Mouse (Mus musculus) intestine, embryonic 16.5 days (tissue): Measurements from ENCODE around the gene Etfbkmt. TPM values are rescaled to one million over a fixed set of nuclear protein-coding genes. Genes with fewer than 3 reads are reported as not detected.
"Not testable (repeated sequence)": the region's sequence is repeated elsewhere in the genome, so short reads cannot be mapped to it uniquely, and the experiment has no call there.

Source experiments
- ATAC-seq: fragments of 200-750 bp; cut with Nextera tagmentation; 2 replicates; pipeline ENCODE4 v1.8.0; 2017; ENCODE audit warnings: moderate TSS enrichment, moderate library complexity
- H3K27ac ChIP-seq: fragments of 300-500 bp; sonication (generic); 2 replicates; pipeline ENCODE4 v1.5.1; 2014; ENCODE audit warnings: mild to moderate bottlenecking, low read length
- H3K27me3 ChIP-seq: fragments of 300-500 bp; sonication (generic); replicated peaks from 2 replicates; pipeline ENCODE4 v1.6.1; 2014; ENCODE audit warnings: low read length, control low read depth, mixed read lengths; ENCODE audit not compliant: control insufficient read depth, insufficient read depth
- H3K36me3 ChIP-seq: fragments of 300-500 bp; sonication (generic); 2 replicates; pipeline ENCODE4 v1.6.1; 2014; ENCODE audit warnings: low read length, control low read depth; ENCODE audit not compliant: control insufficient read depth, insufficient read depth
- H3K4me1 ChIP-seq: fragments of 300-500 bp; sonication (generic); 2 replicates; pipeline ENCODE4 v1.6.1; 2014; ENCODE audit warnings: low read length, control low read depth, mixed read lengths; ENCODE audit not compliant: control insufficient read depth, insufficient read depth
- H3K4me2 ChIP-seq: fragments of 300-500 bp; sonication (generic); 2 replicates; pipeline ENCODE4 v1.6.1; 2014; ENCODE audit warnings: low read depth, low read length, control low read depth
- H3K4me3 ChIP-seq: fragments of 300-500 bp; sonication (generic); 2 replicates; pipeline ENCODE4 v1.5.1; 2014; ENCODE audit warnings: mild to moderate bottlenecking, low read length
- H3K9ac ChIP-seq: fragments of 300-500 bp; sonication (generic); 2 replicates; pipeline ENCODE4 v1.6.1; 2014; ENCODE audit warnings: low read depth, low read length
- H3K9me3 ChIP-seq: fragments of 300-500 bp; sonication (generic); 2 replicates; pipeline ENCODE4 v1.6.1; 2016; ENCODE audit warnings: low read length, control low read depth; ENCODE audit not compliant: control insufficient read depth
- WGBS: fragments of 180-500 bp; shearing (Covaris S2); extraction: QIAGEN DNeasy Blood & Tissue Kit; methylation state at CpG from one replicate; pipeline ENCODE4 v1.1.7; 2014; 5-methylcytosine and 5-hydroxymethylcytosine counted together
- polyA plus RNA-seq: library from polyadenylated mRNA; unstranded; fragments of >200 nt; fragmentation: Nextera tagmentation; extraction: Ambion mirVana; gene quantifications from 2 replicates; pipeline ENCODE4 v1.2.1, GENCODE M21; 2015

Etfbkmt gene
- polyA plus RNA-seq, 1 experiment from 2014 or later: 16.1 TPM

DNA sequence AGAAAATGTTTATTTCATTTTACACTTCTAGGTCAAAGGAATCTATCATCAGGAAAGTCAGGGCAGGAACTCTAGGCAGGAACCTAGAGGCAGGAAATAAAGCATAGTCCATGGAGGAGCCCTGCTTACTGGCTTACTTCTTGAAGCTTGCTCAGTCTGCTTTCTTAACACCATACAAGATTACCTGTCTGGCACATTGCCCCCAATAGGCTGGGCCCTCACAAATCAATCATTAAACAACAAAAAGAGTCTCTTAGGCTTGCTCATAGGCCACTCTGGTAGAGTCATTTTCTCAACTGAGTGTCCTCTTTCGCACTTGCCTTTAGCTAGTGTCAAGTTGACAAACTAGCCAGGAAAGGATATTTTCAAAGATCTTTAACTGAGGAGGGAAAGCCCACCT is 5.5 kb downstream of the Etfbkmt start:
- H3K27ac ChIP-seq: no peak overlapping the region
- H3K9me3 ChIP-seq: no peaks in the 10 kb centered on the region
- H3K9ac ChIP-seq: no peak overlapping the region
- no peak overlapping the region for H3K4me3 ChIP-seq
- H3K36me3 ChIP-seq: peaks cover 11% of the 10 kb centered on the region
- no peak for ATAC-seq
- no peaks in the 10 kb centered on the region for H3K27me3 ChIP-seq
- peaks cover 6% of the 10 kb centered on the region for H3K4me1 ChIP-seq
- H3K4me2 ChIP-seq: no peak overlapping the region
- WGBS: 95% methylated on average over 1 of the region's 1 CpGs

DNA sequence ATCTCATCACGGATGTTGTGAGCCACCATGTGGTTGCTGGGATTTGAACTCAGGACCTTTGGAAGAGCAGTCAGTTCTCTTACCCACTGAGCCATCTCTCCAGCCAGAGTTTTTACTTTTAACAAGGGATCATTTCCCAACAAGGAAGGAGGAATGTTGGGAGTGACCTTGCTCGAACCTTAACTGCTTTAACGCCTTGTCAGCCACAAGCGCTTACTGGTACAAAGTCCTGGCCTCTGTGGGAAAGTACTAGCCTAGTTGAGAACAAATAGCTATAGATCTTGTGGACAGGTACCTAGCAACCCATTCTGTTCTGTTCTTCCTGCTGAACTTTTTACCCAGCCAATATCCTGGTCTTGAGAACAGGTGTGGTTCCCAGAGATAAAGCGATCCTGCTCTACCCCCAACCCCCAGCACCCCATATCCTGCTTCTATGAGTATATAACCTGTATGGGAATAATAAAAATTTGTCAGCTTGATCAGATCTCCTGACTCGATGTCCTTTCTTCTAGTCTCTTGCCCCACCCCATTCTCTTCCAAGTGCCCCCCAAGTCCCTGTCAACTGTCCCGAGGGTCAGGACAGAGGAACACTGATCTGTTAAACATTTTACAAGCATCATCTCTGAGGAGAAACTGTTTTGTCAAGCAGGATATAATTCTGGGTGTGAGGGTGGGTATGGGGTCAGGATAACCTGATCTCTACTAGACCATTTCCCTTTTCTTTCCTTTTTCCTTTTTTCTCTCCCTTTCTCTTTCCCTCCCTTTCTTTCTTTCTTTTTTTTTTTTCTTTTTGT is 9.0 kb downstream of the Etfbkmt start:
- Histone ChIP-seq H3K4me2 (no peak overlapping the region), H3K4me1 (peaks cover under 1% of the 10 kb centered on the region; the same call in 1 of the 2 replicates), H3K4me3 (no peak overlapping the region), H3K27ac (peak overlapping the region; percentile 75; the same call in 1 of the 2 replicates), H3K27me3 (no peaks in the 10 kb centered on the region), H3K36me3 (peaks cover 15% of the 10 kb centered on the region), H3K9me3 (no peaks in the 10 kb centered on the region), H3K9ac (no peak overlapping the region)
- 52% methylated on average over 7 of the region's 7 CpGs for WGBS
- peak; percentile 98 for ATAC-seq

DNA sequence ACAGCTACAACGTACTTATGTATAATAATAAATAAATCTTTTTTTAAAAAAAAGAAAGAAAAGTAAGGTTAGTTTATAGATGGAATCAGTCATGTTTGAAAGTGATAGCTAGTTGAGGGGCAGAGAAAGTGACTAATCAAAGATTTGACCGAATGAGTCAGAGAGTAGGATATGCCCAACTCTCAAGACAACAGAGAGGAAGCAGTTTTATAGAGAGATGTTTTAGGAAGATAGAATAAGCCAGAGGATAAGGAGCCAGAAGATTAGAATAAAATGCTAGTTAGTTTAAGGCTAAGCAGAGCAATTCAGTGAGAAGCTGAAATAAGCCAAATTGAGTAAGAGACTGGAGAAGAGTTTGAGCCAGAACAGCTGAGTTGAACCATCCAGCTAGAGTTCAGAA is 12.5 kb downstream of the Etfbkmt start:
- Histone ChIP-seq H3K4me1 (peaks cover 14% of the 10 kb centered on the region), H3K36me3 (peaks cover 8% of the 10 kb centered on the region; the same call in 1 of the 2 replicates), H3K4me3 (no peak overlapping the region), H3K9ac (no peak overlapping the region), H3K27me3 (no peaks in the 10 kb centered on the region), H3K27ac (no peak overlapping the region), H3K9me3 (no peaks in the 10 kb centered on the region), H3K4me2 (no peak overlapping the region)
- no peak for ATAC-seq
- 86% methylated on average over 2 of the region's 2 CpGs for WGBS

DNA sequence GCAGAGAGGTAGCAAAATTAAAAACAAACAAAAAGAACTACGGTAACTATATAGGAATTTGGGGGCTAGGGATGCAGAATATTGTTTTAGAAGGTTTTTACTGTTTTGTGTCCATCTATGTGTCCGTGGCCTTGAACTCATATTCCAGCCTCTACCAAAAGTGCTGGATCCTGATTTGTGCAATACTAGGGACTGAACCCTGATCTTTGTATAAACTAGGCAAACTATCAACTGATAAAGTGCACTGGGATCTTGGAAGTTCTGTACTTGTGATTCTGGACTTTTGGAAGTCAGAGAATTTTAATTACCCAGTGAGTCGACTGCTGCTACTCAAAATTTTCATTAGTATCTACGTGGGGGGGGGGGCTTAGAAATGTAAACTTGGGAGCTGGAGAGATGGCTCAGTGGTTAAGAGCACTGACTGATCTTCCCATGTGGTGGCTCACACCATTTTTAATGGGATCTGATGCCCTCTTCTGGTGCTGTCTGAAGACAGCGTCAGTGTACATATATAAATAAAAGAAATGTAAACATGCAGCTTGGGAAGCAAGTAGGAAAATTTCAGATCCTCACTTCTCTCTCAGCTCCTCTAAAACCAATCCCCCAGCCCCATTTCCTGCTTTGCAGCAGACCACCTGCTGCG is 13.9 kb downstream of the Etfbkmt start:
- Histone ChIP-seq H3K27me3 (no peaks in the 10 kb centered on the region), H3K4me2 (no peak overlapping the region), H3K9ac (no peak overlapping the region), H3K36me3 (peaks cover 5% of the 10 kb centered on the region; the same call in 1 of the 2 replicates), H3K4me3 (no peak overlapping the region), H3K9me3 (no peaks in the 10 kb centered on the region), H3K4me1 (peaks cover 14% of the 10 kb centered on the region), H3K27ac (peak overlapping the region; percentile 14; the same call in 1 of the 2 replicates)
- ATAC-seq: no peak
- 37% methylated on average over 6 of the region's 6 CpGs for WGBS

DNA sequence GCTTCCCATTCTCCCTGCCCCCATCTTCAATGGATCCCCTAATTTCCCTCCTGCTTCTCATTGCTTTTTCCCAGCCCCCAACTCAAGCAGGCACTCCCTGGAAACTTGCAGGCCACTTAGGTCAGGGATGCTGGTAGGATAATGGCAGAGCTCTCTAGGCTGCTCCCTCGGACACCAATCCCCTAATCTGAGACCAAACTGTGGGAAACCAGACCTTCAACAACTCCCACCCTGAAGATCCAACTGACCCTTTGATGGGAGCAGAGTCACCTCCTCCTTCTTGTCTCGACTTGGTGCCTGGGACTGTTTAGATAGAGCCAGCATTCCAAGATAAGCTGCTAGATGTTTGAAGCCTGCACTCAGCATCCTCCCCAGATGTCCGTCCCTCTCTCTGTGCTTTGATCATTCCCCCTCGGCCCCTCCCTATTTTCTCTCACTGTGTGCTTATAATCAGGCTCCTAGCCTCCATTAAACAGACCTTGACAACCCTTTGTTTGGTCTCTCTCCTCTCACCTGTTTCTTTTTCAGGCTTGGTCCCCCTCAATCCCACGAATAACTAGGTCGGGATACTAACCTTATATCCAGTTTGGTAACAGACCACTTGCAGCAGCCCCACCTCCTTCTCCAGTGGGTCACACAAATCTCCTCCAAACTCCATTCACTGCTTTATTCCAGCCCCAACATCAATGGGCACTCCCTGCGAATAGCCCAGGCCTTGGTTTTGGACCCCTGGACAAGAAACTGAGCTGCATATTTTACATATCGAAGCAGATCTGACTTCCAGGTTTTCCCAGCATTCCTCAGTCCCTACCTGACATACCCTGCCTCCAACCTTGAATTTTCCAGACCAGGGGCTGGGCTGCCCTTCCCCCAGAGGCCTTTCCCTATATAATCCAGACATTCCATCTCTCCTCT is 14.7 kb downstream of the Etfbkmt start:
- peak; percentile 19; the same call in 1 of the 2 replicates for ATAC-seq
- Histone ChIP-seq H3K4me3 (no peak overlapping the region), H3K4me2 (no peak overlapping the region), H3K36me3 (peaks cover 5% of the 10 kb centered on the region; the same call in 1 of the 2 replicates), H3K9ac (no peak overlapping the region), H3K9me3 (no peaks in the 10 kb centered on the region), H3K27me3 (no peaks in the 10 kb centered on the region), H3K4me1 (peaks cover 14% of the 10 kb centered on the region), H3K27ac (peak overlapping the region; percentile 59)
- 20% methylated on average over 8 of the region's 8 CpGs for WGBS

DNA sequence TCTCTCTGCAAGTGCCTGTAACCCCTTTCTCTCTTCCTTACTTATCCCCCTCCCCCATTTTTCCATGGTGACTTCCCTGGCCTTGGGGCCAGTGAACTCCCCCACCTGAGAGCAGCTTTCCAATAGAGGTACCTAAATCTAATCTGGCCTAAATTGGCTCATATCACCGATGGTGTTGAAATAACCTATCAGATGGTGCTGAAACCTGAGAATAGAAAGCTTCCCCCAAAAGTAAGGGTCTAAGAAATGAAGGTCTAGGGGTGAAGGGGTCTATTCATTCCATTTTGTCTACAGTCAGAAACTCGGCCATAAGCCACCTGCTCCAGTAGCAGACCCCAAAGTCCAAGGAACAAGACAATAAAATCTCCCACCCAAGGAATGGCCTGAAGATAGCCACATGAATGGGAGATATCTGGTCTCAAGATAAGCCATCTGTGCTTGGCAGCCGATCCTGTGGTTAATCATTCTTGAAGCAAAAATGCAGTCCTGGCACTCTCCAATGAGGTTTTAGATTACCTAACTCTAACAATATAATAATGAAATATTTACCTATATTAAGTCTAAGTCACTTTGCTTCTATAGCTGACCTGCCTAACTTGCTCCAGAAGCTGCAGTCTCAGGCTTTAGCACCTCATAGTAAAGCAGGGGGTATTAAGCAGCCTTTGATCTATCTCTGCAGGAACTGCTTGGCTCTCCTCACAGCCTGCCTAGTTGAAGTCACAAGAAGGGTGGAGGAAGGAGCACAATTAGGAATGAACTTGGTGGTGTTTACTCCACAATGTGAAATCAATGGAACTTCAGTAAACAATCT is 15.6 kb downstream of the Etfbkmt start:
- Histone ChIP-seq H3K4me3 (no peak overlapping the region), H3K4me2 (no peak overlapping the region), H3K27ac (peak overlapping the region; percentile 59), H3K36me3 (peaks cover 5% of the 10 kb centered on the region; the same call in 1 of the 2 replicates), H3K9ac (no peak overlapping the region), H3K9me3 (no peaks in the 10 kb centered on the region), H3K4me1 (peaks cover 14% of the 10 kb centered on the region), H3K27me3 (no peaks in the 10 kb centered on the region)
- ATAC-seq: peak; percentile 83
- 37% methylated on average over 3 of the region's 3 CpGs for WGBS

DNA sequence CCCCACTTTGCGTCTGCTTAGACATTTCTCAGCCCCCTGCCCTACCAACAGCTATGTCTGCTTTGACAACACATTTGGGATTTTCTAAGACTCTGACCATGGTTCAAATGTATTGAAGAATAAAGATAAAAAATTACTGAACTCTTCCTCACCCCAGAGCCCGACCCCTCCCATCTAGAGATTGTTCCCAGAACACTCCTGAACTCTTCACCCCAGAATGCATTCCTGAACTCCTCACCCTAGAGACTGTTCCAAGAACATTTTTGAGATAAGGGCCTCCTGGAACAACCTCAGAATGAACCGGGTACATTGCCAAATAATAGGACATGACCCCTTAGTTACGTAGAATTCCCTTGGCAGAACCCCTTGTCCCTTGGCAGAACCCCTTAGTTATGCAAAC is 27.4 kb downstream of the Etfbkmt start:
- not testable (repeated sequence) for H3K9ac ChIP-seq, ATAC-seq, H3K4me3 ChIP-seq, H3K4me1 ChIP-seq, H3K4me2 ChIP-seq, H3K9me3 ChIP-seq, H3K27ac ChIP-seq, H3K36me3 ChIP-seq, H3K27me3 ChIP-seq
- 70% methylated on average over 3 of the region's 4 CpGs for WGBS

DNA sequence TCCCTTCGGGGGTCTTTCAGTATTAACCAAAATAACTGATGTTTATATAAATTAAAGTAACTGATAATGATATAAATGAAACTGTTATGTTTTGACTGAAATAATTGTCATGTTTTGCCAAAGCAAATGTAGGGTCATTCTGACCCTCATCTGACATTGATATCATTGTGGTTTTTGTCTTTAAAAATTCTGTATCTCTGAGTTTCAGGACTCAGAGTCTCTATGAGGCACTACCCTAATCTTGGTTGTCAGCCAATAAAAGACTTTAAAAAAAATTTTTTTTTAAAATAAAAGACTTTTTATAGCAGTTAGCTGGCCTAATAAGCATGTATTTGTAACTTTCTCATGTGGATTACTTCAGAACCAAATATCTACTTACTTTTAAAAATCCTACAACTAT is 28.0 kb downstream of the Etfbkmt start:
- H3K4me2 ChIP-seq: no peak overlapping the region
- no peak overlapping the region for H3K4me3 ChIP-seq
- no peaks in the 10 kb centered on the region for H3K9me3 ChIP-seq

More for the DNA sequence above, 28.0 kb downstream of the Etfbkmt start:
- no peak overlapping the region for H3K27ac ChIP-seq
- ATAC-seq: no peak
- H3K27me3 ChIP-seq: no peaks in the 10 kb centered on the region
- no peaks in the 10 kb centered on the region for H3K4me1 ChIP-seq
- peaks cover 3% of the 10 kb centered on the region for H3K36me3 ChIP-seq
- WGBS: 97% methylated on average over 1 of the region's 1 CpGs
- H3K9ac ChIP-seq: no peak overlapping the region
